Mouse (Mus musculus): Measurements from ENCODE around the gene Aqp9. TPM values are rescaled to one million over a fixed set of nuclear protein-coding genes. Genes with fewer than 3 reads are reported as not detected.

Gene Aqp9
- polyA plus RNA-seq, 1 experiment: 1.8 TPM

GRCm38 (mm10) chr9:71162131-71162857 lies 6.2 kb downstream of the Aqp9 start:
- H3K4me1 ChIP-seq (ENCODE audit: control insufficient read depth, insufficient read depth, low read length): no peaks in the 10 kb centered on the region
- no peak overlapping the region for H3K4me3 ChIP-seq (replicated peaks; ENCODE audit: extremely low read depth, low read depth, low read length)
- WGBS: 72% methylated on average over 8 of the region's 8 CpGs
- TF ChIP-seq CTCF (IDR thresholded peaks at IDR 0.05; ENCODE audit: insufficient read depth, low read length): no peak
- TF ChIP-seq POLR2A (IDR thresholded peaks at IDR 0.05; ENCODE audit: borderline replicate concordance, extremely low read depth, low read depth, low read length): no peak
- DNase-seq: no peak

DNA sequence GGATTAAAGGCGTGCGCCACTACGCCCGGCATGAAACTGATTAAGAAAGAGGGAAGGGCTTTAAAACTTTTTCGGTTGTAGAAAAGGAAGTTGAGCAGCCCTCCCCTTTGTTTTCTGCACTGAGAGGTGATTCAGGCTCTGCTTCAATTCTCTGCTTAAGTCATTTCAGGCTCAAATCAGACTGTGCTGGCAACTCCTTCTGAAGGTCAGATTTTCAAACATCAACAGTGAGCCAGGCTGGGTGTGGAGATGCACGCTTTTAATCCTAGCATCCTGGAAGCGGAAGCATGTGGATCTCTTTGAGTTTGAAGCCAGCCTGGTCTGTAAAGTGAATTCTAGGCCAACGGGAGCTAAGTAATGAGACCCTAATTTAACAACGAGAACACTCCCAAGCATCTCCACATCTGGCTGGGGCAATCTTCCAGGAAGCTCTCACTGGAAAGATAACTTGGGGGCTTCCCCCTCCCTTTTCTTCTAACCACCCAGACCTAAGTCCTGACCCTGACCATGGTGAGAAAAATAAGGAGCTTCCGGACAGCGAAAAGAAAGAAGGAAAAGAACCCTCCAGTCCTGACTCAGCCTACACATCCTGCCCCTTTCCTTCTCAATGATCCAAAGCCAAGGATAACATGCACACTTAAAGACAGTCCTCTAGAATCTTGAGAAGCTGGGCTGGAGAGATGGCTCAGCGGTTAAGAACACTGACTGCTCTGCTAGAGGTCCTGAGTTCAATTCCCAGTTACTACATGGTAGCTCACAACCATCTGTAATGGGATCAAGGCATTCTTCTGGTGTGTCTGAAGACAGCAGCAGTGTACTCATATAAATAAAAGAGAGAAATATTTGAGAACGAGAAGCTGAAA lies 7.4 kb downstream of the Aqp9 start:
- 73% methylated on average over 13 of the region's 13 CpGs for WGBS
- H3K4me3 ChIP-seq (replicated peaks; ENCODE audit: extremely low read depth, low read depth, low read length): no peak overlapping the region
- DNase-seq: no peak
- TF ChIP-seq POLR2A (IDR thresholded peaks at IDR 0.05; ENCODE audit: borderline replicate concordance, extremely low read depth, low read depth, low read length) (no peak), CTCF (IDR thresholded peaks at IDR 0.05; ENCODE audit: insufficient read depth, low read length) (no peak)
- no peaks in the 10 kb centered on the region for H3K4me1 ChIP-seq (ENCODE audit: control insufficient read depth, insufficient read depth, low read length)

DNA sequence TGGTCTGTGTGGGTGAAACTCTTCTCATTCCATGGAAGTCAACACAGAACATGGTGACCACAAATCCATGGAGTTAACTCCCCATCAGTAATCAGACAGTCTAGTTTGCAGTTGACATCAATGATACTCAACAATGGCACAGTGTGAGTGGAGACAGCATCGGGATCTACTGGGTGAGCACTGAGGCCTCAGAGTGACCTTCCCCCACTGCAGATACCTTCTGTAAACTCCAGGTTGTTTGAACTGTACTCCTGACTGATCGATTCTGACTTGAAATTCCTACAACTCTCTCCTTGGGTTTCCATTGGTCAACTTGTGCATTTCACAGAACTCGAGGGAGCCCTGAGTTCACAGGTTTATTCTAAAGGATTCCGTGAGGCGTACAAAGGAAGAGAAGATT lies 8.8 kb downstream of the Aqp9 start:
- TF ChIP-seq CTCF (IDR thresholded peaks at IDR 0.05; ENCODE audit: insufficient read depth, low read length) (no peak), POLR2A (IDR thresholded peaks at IDR 0.05; ENCODE audit: borderline replicate concordance, extremely low read depth, low read depth, low read length) (no peak)
- no peak for DNase-seq
- 77% methylated on average over 5 of the region's 5 CpGs for WGBS
- Histone ChIP-seq H3K4me3 (replicated peaks; ENCODE audit: extremely low read depth, low read depth, low read length) (no peak overlapping the region), H3K4me1 (ENCODE audit: control insufficient read depth, insufficient read depth, low read length) (no peaks in the 10 kb centered on the region)

- Histone ChIP-seq H3K4me1 (ENCODE audit: control insufficient read depth, insufficient read depth, low read length) (no peaks in the 10 kb centered on the region), H3K4me3 (replicated peaks; ENCODE audit: extremely low read depth, low read depth, low read length) (no peak overlapping the region)
- WGBS: 70% methylated on average over 7 of the region's 7 CpGs
- DNase-seq: no peak
- TF ChIP-seq POLR2A (IDR thresholded peaks at IDR 0.05; ENCODE audit: borderline replicate concordance, extremely low read depth, low read depth, low read length) (no peak), CTCF (IDR thresholded peaks at IDR 0.05; ENCODE audit: insufficient read depth, low read length) (no peak)
Measured at GRCm38 (mm10) chr9:71159060-71159626, 9.3 kb downstream of the Aqp9 start.

GRCm38 (mm10) chr9:71157921-71158646 lies 10.4 kb downstream of the Aqp9 start:
- no peak overlapping the region for H3K4me3 ChIP-seq (replicated peaks; ENCODE audit: extremely low read depth, low read depth, low read length)
- no peak for TF ChIP-seq CTCF (IDR thresholded peaks at IDR 0.05; ENCODE audit: insufficient read depth, low read length)
- no peak for TF ChIP-seq POLR2A (IDR thresholded peaks at IDR 0.05; ENCODE audit: borderline replicate concordance, extremely low read depth, low read depth, low read length)
- no peaks in the 10 kb centered on the region for H3K4me1 ChIP-seq (ENCODE audit: control insufficient read depth, insufficient read depth, low read length)
- DNase-seq: no peak
- 86% methylated on average over 15 of the region's 15 CpGs for WGBS

GRCm38 (mm10) chr9:71156447-71157035 lies 11.9 kb downstream of the Aqp9 start:
- no peaks in the 10 kb centered on the region for H3K4me1 ChIP-seq (ENCODE audit: control insufficient read depth, insufficient read depth, low read length)
- DNase-seq: no peak
- TF ChIP-seq POLR2A (IDR thresholded peaks at IDR 0.05; ENCODE audit: borderline replicate concordance, extremely low read depth, low read depth, low read length): no peak
- TF ChIP-seq CTCF (IDR thresholded peaks at IDR 0.05; ENCODE audit: insufficient read depth, low read length): no peak
- WGBS: 87% methylated on average over 9 of the region's 9 CpGs
- H3K4me3 ChIP-seq (replicated peaks; ENCODE audit: extremely low read depth, low read depth, low read length): no peak overlapping the region

DNA sequence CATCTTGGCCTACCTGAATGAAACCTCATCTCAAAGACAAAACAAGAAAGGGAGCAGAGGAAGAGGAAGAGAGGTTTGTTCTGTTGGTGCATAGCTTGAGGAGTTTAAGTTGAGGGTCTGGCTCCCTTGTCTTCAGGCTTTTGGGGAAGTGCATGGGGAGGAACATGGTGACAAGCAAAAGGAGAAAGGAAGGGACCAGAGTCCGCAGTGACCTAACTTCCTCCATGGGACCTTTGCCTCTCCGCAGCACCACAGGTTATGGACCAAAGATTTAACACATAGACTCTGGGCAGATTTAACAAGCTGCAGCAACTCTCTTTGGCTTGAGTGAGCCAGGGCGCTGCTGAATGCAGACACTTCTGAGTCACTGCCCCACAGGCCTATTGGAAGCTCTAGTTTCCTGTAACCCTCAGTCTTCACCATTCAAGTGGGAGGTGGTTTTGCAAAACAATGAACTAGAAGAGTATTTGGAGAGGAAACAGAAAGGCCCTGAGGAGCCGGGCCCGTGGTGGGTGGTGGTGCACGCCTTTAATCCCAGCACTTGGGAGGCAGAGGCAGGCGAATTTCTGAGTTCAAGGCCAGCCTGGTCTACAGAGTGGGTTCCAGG lies 13.0 kb downstream of the Aqp9 start:
- H3K4me3 ChIP-seq (replicated peaks; ENCODE audit: extremely low read depth, low read depth, low read length): no peak overlapping the region
- TF ChIP-seq CTCF (IDR thresholded peaks at IDR 0.05; ENCODE audit: insufficient read depth, low read length) (no peak), POLR2A (IDR thresholded peaks at IDR 0.05; ENCODE audit: borderline replicate concordance, extremely low read depth, low read depth, low read length) (no peak)
- no peak for DNase-seq
- no peaks in the 10 kb centered on the region for H3K4me1 ChIP-seq (ENCODE audit: control insufficient read depth, insufficient read depth, low read length)
- WGBS: 64% methylated on average over 7 of the region's 7 CpGs

GRCm38 (mm10) chr9:71151386-71151785 lies 17.1 kb downstream of the Aqp9 start:
- no peak for DNase-seq
- no peaks in the 10 kb centered on the region for H3K4me1 ChIP-seq (ENCODE audit: control insufficient read depth, insufficient read depth, low read length)
- no peak overlapping the region for H3K4me3 ChIP-seq (replicated peaks; ENCODE audit: extremely low read depth, low read depth, low read length)
- no peak for TF ChIP-seq POLR2A (IDR thresholded peaks at IDR 0.05; ENCODE audit: borderline replicate concordance, extremely low read depth, low read depth, low read length)
- no peak for TF ChIP-seq CTCF (IDR thresholded peaks at IDR 0.05; ENCODE audit: insufficient read depth, low read length)
- WGBS: 73% methylated on average over 6 of the region's 6 CpGs

Data from lung, adult 2 months (tissue).